Mouse (Mus musculus) hematopoietic multipotent progenitor cell, adult 10-12 weeks (in vitro differentiated cells): ENCODE data around the gene Gm42791. TPM values are rescaled to one million over a fixed set of nuclear protein-coding genes. Genes with fewer than 3 reads are reported as not detected.

Source experiments
- polyA plus RNA-seq: library from polyadenylated mRNA; stranded (reverse); fragments of >175 nt; gene quantifications from 2 replicates; pipeline ENCODE4 v1.2.3, GENCODE M21; 2012; ENCODE audit warnings: low replicate concordance

Gene Gm42791
- polyA plus RNA-seq = 0.72 TPM in 1 of 2 replicates, not detected in the other

GRCm38 (mm10) chr5:148994706-148995414, at the start of gene Gm42791:
Gene Gm42791, minus strand, starts transcription at chr5:148995147.

GRCm38 (mm10) chr5:148929116-148929449, 65.9 kb downstream of the Gm42791 start, which contains the start of gene Katnal1:
Gene Katnal1, minus strand, starts transcription at chr5:148929320.

Other genes starting within 250 kb of the Gm42791 start
- gene Katnal1, start 65.8 kb downstream of the Gm42791 start, polyA plus RNA-seq = 3.1 and 3.3 TPM in 2 replicates
- gene Uspl1, start 189.2 kb upstream of the Gm42791 start, polyA plus RNA-seq = 2.6 and 5.0 TPM in 2 replicates
- gene Hmgb1, start 189.3 kb upstream of the Gm42791 start, polyA plus RNA-seq = 123 and 219 TPM in 2 replicates